Mouse (Mus musculus) cerebellum, adult 2 months (tissue): ENCODE measurements around the gene Gm10234.

Experiments used
- CTCF ChIP-seq: fragments of 200-500 bp; IDR thresholded peaks from 2 replicates; pipeline ENCODE4 v1.5.1; 2011; ENCODE audit warnings: low read depth, mild to moderate bottlenecking, control low read depth, low read length, moderate library complexity, borderline replicate concordance; ENCODE audit not compliant: insufficient read depth
- POLR2A ChIP-seq: fragments of 200-500 bp; IDR thresholded peaks from 2 replicates; pipeline ENCODE4 v1.6.1; 2011; ENCODE audit warnings: low read length, control low read depth, borderline replicate concordance; ENCODE audit not compliant: insufficient read depth

DNA sequence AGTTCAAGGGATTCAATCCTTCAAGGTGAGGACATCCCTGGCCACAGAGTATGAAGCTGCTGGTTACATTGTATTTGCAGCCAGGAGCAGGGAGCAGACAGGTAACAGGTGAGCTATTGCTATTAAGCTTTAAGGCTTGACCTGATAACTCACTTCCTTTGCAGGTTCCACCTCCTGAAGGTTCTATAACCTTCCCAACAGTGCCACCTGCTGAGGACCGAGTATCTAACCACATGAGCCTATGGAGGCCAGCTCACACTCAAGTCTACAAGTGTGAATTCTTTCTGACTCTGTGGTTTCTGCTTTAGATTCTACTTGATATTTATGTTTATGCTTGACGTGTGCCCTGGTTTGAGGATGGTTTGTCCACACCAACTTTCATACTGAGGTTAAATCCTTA lies 21.3 kb upstream of the Gm10234 start:
- TF ChIP-seq POLR2A (no peak), CTCF (no peak)
